Mouse (Mus musculus): ENCODE measurements around the gene Arhgap32.
"Not testable (repeated sequence)": the region's sequence is repeated elsewhere in the genome, so short reads cannot be mapped to it uniquely, and the experiment has no call there.

Arhgap32 gene

DNA sequence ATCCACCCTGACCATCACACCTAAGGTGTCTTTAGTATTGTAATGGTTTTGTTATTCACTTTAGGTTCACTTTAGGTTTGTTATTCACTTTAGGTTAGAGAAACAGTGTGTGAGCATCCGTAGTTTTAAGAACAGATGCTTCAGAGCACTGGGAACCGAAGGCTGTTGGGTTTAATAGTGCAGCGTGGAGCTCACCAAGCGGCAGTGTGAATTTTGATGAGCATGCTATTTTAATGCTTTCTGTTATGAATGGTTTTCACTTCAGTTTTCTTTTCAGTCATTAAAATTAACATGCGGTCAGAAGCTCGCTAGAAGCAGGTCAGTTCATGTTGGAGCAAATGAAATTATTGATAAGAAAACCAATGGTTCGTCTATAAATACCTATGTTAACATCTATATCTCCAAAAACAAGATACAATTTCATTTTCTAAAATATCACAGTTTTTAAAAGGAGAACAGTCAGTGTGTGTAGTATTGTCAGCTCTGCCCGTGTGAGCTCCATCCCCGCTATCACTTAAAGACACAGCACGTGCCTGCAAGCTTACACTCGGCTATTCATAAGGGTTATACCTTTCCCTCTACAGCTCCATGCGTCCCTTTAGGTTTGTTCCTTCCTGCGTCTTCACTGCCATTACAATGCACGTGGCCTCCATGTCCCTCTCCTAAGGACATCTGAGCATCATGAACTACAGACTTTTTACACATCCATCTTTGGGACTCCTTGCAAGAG is 21.9 kb downstream of the Arhgap32 start:
- no peak for DNase-seq (ENCODE audit: low read depth)

DNA sequence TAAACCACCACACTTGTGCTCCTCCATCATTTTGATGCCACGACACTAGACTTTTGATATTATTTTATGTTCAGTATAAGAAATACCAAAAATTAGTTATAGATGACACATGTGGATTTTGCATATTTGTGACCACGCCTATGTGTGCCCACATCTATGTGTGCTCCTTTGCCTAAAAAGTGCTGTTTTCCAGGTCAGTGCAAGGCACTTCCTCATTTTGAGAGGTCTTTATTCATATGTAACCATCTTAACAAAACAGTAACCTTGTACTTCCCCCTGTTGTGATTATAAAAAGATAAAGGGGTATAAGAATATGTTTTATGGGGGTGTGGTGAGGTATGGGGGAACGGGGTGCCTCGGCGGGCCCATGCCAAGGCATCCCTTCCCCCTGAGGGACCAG is 22.7 kb downstream of the Arhgap32 start:
- DNase-seq (ENCODE audit: low read depth), result no peak

DNA sequence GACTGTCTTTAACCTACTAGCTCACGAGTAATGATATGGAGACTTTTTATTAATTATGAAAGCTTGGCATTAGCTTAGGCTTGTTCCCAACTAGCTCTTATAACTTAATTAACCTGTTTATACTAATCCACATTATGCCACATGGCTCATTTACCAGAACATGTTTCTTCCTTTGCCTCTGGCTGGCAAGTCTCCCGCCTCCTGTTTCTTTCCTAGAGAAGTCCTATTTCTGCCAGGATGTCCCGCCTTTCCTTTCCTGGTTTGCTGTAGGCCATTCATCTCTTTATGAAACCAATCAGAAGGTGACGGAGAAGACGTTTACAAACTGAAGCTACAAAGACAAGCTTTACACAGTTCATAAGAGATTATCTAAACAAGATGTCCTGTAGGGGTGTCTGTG is 23.7 kb downstream of the Arhgap32 start:
- DNase-seq (ENCODE audit: low read depth), result no peak

DNA sequence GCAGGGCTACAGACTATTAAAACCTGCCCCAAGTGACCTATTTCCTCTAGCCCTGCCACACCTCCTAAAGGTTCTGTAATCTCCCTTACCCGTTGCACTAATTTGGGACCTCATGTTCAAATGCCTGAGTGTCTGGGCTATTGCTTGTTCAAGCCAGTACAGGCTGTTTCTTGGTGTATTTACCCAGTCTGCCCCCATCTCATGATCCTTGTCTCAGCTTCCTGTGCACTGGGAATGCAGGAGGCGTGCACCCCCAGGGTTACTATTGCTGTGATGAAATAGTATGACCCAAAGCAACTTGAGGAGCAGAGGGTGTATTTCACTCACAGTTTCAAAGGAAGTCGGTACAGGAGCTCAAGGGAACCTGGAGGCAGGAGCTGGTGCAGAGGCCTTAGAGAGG is 26.9 kb downstream of the Arhgap32 start:
- DNase-seq (ENCODE audit: low read depth), result no peak

DNA sequence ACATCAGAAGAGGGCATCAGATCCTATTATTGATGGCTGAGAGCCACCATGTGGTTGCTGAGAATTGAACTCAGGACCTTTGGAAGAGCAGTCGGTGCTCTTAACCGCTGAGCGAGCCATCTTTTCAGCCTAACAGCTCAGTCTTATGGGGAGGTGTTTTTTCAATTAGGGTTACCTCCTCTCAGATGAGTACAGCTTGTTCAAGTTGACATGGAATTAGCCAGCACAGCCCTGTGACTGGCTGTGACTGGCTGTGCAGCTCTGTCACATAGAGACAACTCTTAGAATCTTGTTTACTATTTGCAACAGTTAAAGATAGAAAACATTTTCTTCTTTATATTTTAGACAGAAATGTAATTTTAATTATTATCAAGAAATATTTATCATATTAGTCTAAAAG is 27.5 kb downstream of the Arhgap32 start:
- no peak for DNase-seq (ENCODE audit: low read depth)

DNA sequence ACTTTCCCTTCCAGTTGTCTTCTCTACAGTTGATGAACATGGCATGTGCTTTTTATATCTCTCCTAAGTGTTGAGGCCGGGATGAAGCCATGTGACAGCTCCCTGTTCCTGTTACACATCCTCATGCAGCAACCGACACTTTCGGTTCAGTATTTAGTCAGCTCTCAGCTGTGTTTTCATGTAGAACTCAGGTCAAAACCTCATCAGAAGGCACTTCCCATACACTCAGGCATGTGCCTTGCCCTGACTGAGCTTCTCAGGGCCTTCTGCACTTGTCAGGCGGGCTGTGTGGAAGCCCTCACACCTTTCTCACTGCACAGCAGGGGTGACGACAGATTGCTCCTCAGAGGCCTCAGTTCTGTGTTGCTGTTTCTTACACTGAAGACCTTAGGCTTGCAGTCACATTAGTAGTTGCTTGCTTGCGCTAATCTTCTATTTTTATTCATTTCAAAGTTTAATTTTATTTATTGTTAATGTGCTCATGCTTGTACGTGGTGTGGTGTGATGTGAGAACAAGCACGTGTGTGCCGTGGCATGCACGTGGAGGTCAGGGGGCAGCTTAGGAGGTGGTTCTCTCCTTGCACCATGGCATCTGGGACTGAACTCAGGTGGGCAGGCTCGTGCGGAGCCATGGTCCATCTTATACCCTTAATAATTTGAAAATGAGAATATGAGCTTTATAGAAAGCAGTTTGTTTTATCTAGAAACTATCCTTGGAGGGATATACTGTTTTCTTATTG is 30.5 kb downstream of the Arhgap32 start:
- DNase-seq (ENCODE audit: low read depth), result no peak

DNA sequence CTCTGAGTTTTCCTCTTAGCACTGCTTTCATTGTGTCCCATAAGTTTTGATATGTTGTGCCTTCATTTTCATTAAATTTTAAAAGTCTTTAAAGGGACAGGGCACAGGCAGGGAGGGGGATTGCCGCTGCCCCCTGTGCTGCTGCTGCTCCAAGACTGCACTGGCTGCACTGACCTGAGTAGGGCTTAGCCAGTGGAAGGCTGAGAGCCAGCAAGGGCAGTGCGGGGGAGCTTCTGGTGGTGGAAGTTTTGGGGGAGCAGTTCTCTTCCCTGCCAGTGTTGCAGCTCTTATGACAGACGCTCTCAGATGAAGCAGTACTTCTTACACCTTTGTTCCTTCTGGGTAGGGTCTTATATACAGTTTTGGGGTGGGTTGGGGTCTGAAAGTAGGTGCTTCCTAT is 33.3 kb downstream of the Arhgap32 start:
- DNase-seq (ENCODE audit: low read depth), result no peak

DNA sequence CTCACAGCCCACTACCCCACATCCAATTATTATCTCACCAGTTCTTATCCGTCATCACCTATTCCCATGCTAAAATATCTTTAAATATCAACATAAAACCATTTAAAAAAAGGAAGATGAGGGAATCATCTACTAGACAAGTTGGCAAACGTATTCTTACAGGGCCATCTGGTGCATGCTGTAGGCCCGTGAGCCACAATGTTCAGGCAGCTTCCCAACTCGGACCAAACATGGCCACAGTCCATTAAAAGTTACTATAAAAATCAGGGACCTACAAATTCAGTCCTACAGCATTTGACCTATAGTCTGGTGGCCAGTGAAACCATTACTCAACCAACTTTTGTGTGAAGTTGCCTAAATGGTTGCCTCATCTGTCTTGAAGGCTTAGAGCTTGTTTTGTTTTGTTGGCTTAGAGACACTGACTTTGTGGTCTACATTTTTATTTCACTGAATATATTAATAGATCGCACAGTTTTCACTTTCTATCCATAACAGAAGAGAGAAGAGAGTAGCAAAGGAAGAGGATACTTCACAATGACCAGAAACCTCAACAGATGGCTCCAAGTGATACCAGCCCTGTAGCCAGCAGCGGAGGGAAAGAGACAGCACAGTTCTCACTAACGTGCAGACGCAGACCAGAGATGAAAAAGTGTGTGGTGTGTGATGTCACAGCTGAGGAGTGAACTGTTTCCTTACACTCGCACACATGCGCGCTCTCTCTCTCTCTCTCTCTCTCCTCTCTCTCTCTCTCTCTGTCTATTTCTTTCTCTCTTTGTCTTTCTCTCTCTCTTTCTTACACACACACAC is 34.1 kb downstream of the Arhgap32 start:
- peak; percentile 7 for DNase-seq (ENCODE audit: low read depth)

DNA sequence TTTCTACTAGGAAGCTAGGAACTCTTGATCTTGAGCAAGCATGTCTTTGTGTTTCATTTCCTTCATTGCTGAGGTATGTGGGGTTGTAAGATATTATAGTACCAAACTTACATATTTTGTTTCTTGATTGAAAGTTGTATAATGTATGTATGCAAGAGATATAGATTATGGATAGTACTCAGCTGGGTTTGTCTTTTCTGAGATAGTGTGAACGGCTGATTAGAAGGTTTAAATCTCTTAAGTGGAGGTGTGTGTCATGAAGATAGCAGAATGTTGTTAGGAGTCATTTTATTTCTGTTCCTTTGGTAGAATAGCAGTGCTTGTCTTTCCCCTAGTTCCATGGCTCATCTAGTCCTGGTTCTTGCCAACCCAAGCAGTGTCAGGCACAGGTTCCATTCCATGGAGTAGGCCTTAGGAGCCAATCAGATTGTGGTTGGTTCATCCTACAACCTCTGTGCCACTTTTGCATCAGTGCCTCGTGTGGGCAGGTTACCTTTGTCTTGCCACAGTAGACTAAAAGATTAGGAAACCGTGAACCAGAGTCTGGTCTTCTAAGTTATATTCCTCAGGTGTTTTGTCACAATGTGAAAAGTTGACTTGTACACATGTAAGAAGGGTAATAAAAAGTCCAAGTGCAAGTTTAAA is 38.9 kb downstream of the Arhgap32 start:
- no peak for DNase-seq (ENCODE audit: low read depth)

DNA sequence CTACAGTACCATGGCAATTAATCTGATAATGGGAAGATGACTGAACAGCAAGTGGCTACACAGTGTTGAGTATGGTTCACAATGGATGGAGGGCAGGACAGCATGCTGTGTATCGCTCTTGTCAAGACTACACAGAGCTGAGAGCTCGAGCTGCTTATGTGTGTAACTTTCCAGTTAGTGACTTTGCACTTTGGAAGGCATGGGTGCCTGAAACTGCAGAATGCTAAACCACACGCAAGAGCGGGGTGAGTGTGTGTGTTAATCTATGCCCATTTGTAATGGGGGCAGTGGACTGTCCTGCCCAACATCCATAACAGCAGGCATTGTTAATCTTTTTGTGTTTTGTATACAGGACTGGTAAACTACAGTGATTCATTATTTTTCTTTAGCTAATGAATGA is 40.8 kb downstream of the Arhgap32 start:
- DNase-seq (ENCODE audit: low read depth), result no peak

DNA sequence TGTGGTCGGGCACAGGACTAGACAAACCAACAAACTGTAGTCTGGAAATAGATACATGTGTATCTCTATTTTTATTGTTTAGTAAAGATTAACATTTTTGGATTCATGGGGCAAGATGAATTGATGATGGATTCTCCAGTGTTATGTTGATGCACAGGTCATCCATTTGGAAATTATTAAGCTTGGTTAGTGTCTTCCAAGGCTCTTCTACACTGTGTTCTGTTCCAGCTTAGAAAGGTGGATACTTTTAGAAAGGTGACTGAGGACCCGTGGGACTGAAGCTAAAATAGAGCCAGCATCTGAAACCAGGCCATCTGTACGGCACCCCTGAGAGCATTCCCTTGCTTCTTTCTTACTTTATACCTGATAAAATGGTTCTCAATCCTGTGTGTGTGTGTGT is 41.3 kb downstream of the Arhgap32 start:
- DNase-seq (ENCODE audit: low read depth), result no peak

DNA sequence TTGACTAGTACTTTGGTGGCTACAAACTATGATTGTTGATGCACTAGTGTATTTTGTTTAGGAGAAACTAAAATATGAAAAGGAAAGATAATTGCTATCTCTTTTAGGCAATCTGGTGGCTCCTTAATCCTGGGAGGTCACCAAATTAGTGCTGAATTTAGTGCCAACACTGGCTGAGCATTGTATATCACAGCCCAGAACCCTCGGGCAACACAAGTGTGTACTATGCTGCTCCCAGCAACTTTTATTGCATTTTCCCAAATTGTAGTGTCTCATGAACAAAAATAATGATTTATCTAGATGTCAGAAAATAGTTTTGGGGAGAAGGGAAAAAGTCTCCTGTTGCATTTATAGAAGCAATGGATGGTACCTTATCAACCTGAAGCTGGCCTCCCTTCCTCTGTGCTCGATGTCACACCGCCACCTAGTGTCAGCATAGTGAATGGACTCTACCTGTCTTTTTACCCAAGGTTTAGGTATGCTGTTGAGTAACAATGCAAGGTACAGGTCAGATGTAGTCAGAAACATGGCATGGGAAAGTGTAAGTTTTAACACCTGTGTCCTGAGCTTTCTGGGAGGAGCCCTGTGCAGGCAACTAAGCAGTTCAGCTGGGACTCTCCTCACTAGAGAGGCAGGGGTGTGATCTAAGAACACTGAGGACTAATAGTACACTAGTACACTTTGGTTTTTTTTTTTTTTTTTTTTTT is 43.1 kb downstream of the Arhgap32 start:
- DNase-seq (ENCODE audit: low read depth), result peak; percentile 76

DNA sequence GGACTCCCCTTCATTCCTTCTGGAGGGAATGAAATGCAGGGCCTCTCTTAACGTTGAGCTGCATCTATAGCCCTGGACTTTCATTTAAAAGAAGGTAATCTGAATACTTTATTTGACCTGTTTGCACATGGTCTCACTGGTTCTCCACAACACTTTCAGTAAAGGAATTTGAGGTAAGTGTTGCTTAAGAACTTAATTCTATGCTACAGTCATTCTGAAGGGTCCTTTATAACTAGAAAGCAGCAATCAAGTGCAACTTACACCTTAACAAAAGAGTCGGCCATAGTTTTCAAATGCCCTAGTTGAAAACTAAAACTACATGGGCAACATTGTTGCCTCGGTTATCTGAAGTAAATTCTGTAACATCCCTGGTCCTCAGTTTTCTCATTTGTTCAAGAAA is 43.8 kb downstream of the Arhgap32 start:
- DNase-seq (ENCODE audit: low read depth), result no peak

DNA sequence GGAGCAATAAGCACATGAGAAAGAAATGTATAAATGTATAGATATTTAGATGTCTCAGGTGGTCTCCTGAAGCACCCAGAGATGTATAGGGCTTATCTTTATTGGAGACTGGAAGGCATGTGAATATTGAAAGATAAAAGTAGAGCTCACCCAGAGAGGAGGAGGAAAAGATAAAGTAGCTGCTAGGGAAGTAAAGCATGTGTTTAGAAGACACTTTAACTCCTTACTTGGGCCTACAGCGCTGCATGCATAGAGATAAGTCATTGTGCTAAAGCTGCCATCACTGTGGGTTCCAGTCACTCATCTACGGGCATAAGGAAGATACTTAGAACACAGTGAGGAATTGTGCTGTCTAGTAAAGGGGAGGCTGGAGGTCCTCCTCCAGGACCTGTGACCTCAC is 46.9 kb downstream of the Arhgap32 start:
- no peak for DNase-seq (ENCODE audit: low read depth)

DNA sequence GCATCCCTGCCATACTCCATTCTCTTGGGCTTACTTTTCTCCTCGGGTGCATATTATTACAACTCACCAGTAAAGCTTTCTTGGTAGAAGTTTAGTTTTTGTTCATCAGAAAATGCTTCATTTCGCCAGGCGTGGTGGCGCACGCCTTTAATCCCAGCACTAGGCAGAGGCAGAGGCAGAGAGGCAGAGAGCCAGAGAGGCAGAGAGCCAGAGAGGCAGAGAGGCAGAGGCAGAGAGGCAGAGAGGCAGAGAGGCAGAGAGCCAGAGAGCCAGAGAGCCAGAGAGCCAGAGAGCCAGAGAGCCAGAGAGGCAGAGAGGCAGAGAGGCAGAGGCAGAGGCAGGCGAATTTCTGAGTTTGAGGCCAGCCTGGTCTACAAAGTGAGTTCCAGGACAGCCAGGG is 47.9 kb downstream of the Arhgap32 start:
- not testable (repeated sequence) for DNase-seq (ENCODE audit: low read depth)

DNA sequence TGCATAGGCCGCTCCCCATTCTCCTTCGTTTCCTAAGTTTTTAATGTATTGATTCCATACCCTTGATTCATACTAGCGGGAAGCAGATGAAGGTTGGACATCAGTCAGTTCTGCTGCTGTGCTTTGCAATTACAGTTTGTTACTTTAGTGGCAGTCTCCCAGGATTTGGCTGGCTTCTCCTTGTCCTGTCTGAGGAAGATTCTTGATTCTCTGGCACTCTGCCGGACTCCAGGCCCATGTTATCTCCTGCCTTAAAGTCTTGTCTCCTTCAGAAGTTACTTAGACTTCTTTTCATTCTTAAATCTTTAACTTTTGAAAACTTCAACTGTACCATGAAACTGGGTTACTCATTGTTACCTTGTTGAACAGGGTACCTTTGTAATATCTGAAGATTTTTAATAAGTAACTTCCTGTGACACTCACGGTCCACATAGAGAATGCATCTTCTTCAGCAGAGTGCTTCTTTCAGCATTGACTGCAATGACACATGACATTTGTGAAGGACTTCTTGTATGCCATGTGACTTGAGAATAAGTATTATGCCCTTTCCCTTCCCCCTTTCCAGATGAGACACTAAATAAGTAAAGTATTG is 52.7 kb downstream of the Arhgap32 start:
- DNase-seq (ENCODE audit: low read depth), result no peak

DNA sequence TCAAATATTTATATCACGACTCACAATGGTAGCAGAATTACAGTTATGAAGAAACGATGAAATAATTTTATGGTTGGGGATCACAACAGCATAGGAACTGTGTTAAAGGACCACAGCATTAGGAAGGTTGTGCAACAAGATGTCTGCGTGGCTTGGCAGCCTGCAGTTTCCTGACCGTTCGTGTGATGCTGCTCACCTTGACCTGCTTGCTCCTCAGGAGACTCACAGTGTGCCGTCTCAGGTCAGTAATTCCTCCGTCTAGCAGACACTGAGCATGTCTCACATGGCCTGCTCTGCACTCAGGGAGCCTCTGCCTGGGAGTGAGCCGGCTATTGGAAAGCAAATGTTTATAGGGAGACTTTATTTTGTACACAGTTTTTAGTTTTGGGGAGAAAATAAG is 54.8 kb downstream of the Arhgap32 start:
- no peak for DNase-seq (ENCODE audit: low read depth)

DNA sequence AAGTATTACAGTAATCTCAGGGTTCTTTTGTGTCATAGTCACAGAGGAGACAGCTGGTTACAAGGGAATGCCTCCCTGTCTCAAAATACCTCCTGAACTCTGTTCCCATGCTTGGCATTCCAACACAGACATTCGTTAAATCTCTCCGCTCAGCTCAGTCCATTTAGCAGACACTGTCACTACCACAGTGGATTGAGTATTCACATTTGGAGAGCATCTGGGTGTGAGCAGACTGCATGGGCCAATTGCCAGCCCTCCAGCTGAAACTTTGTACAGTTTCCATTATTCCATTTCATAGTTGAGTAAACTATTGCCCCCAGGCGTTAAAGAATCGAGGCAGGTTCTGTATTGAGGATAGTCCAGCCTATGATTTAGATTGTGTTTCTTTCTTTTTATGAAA is 60.7 kb downstream of the Arhgap32 start:
- no peak for DNase-seq (ENCODE audit: low read depth)

DNA sequence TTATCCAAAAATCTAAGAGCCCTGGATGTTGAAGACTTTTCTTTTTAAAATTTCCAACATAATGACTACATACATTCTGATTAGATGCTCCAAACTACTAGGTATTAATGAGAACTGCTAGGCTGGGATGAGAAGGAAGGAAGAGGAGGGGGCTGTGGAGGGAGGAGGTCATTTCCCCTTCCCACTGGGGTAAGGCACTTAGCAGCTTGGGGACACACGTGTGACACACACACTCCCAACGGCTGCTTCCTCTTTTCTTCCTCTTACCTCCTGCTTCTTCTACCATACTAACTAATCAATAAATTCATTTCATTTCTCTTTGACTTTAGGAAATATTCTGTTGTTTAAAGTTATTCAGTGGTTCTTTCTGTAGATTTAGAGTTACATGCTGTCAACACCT is 65.2 kb downstream of the Arhgap32 start:
- no peak for DNase-seq (ENCODE audit: low read depth)

DNA sequence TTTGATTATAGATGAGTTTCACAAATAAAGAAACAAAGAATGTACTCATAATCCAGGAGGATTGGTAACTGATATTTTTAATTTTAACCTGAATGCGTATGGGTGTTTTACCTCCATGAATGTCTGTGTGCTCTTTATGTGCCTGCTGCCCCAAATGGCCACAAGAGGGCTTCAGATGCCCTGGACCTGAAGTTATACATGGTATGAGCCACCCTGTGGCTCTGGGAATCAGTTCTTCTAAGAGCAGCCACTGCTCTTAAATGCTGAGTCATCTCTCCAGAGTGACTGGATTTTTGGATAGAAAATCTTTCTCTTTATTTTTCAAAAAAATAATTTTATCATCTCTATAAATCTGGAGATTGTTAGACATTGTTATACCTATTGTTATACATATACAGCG is 70.6 kb downstream of the Arhgap32 start:
- peak; percentile 43 for DNase-seq (ENCODE audit: low read depth)

DNA sequence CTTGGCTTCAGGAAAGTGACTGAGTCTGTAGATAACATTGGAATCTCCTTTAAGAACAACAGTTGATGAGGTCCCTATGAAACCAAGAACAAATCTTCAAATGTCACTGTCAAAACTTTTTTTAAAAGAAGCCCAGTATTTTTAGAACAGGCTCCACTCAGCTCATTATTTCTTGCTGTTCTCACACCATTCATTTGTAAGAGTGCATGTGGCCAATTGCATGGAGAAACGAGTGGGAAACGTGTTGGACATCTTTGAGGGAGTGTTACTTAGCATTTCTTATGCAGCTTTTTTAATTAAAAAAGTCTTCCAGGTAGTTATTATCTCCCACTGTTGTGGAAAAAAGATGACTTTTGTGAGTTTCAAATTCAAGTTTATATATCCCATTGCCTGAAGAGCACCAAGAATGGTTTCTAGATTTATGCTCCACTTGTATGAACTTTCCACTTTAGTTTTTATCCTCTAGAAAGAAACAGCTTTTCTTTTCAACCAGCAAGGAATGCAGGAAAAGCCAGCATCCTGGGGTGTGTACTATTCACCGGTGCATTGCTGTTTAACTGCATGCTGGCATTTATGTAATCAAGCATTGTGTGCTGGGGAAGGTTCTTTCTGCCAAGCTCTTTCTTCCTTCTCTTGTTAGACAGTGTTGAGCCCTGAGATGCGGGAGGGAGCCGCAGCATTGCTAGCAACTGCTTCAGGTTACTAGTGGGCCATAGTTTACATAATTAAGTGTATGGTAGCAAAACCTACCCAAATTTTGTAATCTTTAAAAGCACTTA is 76.5 kb downstream of the Arhgap32 start:
- DNase-seq (ENCODE audit: low read depth), result no peak
